Mouse (Mus musculus) CH12.LX (cell line): ENCODE results near the gene Cmss1.

Experiments used
- BHLHE40 ChIP-seq: IDR thresholded peaks from 2 replicates; pipeline ENCODE4 v1.6.1; 2011; ENCODE audit warnings: mild to moderate bottlenecking, low read depth, low read length, improper control_type of control experiment
- CTCF ChIP-seq, 2 experiments: IDR thresholded peaks in 1 of 2; conservative IDR thresholded peaks in 1 of 2; 2 replicates each; pipeline ENCODE4 v1.5.1; 2011 to 2012; ENCODE audit warnings: low read depth in 2 of 2, low read length in 2 of 2, improper control_type of control experiment in 1 of 2, inconsistent platforms in 1 of 2, mild to moderate bottlenecking in 1 of 2, moderate library complexity in 1 of 2
- EP300 ChIP-seq: IDR thresholded peaks from 2 replicates; pipeline ENCODE4 v1.6.1; 2011; ENCODE audit warnings: low read length, improper control_type of control experiment
- GABPA ChIP-seq: IDR thresholded peaks from 2 replicates; pipeline ENCODE4 v1.6.1; 2012; ENCODE audit warnings: low read depth, low read length, improper control_type of control experiment, inconsistent platforms; ENCODE audit not compliant: insufficient replicate concordance
- HCFC1 ChIP-seq: IDR thresholded peaks from 2 replicates; pipeline ENCODE4 v1.6.1; 2012; ENCODE audit warnings: low read depth, mild to moderate bottlenecking, inconsistent platforms, low read length, improper control_type of control experiment
- KAT2A ChIP-seq: IDR thresholded peaks from 2 replicates; pipeline ENCODE4 v1.6.1; 2012; ENCODE audit warnings: low read length, improper control_type of control experiment, inconsistent platforms; ENCODE audit not compliant: insufficient replicate concordance
- MAFK ChIP-seq: IDR thresholded peaks from 2 replicates; pipeline ENCODE4 v1.6.1; 2011; ENCODE audit warnings: low read length, improper control_type of control experiment; ENCODE audit not compliant: insufficient replicate concordance
- NELFE ChIP-seq: IDR thresholded peaks from 2 replicates; pipeline ENCODE4 v1.6.1; 2011; ENCODE audit warnings: low read depth, low read length, improper control_type of control experiment
- POLR2A ChIP-seq: IDR thresholded peaks from 2 replicates; pipeline ENCODE4 v1.6.1; 2011; ENCODE audit warnings: low read depth, mild to moderate bottlenecking, improper control_type of control experiment, low read length
- POLR2AphosphoS2 ChIP-seq: IDR thresholded peaks from 2 replicates; pipeline ENCODE4 v1.6.1; 2011; ENCODE audit warnings: low read depth, low read length, improper control_type of control experiment
- SIN3A ChIP-seq: IDR thresholded peaks from 2 replicates; pipeline ENCODE4 v1.6.1; 2012; ENCODE audit warnings: low read length, improper control_type of control experiment, inconsistent platforms
- TBP ChIP-seq: conservative IDR thresholded peaks from 2 replicates; pipeline ENCODE4 v1.6.1; 2011; ENCODE audit warnings: low read depth, low read length, improper control_type of control experiment
- TCF12 ChIP-seq: IDR thresholded peaks from 2 replicates; pipeline ENCODE4 v1.6.1; 2014; ENCODE audit warnings: low read depth, mild to moderate bottlenecking, inconsistent platforms, low read length, improper control_type of control experiment
- USF1 ChIP-seq: IDR thresholded peaks from 2 replicates; pipeline ENCODE4 v1.6.1; 2014; ENCODE audit warnings: low read depth, mild to moderate bottlenecking, inconsistent platforms, low read length, improper control_type of control experiment

DNA sequence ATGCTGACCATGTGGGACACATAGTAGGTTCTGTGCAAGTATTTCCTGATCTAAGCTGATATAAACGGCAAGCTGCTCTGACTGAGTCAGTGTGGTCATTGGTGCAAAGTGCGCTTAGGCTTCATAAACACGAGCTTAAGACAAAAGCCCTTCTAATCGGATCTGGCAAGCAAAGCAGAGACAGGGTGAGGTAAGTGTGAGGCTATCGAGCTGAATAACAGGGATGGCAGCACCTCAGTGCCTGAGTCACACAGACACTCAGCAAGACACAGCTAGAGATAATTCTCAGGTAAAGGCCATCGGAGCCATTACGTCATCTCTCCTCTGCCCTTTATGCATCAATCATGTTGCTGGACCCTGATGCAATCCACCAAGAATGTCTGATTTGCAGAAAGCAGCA is 153.7 kb downstream of the Cmss1 start:
- TF ChIP-seq EP300 (no peak), TCF12 (no peak), CTCF (conservative IDR thresholded peaks at IDR 0.05 in 1 of 2, IDR thresholded peaks at IDR 0.05 in 1 of 2; ENCODE audit: low read depth in 2 of 2, low read length in 2 of 2) (no peak), POLR2A (no peak), BHLHE40 (no peak), MAFK (no peak), HCFC1 (no peak), USF1 (no peak), SIN3A (no peak), KAT2A (no peak), TBP (no peak), GABPA (no peak), POLR2AphosphoS2 (no peak), NELFE (no peak)
